Mouse (Mus musculus): ENCODE data around the gene Gm49510. TPM values are rescaled to one million over a fixed set of nuclear protein-coding genes. Genes with fewer than 3 reads are reported as not detected.
"Not testable (repeated sequence)": the region's sequence is repeated elsewhere in the genome, so short reads cannot be mapped to it uniquely, and the experiment has no call there.

Gm49510 gene
- total RNA-seq, 4 experiments from 2014 or later: 0.45 TPM; not detected in 3

- not testable (repeated sequence) for DNase-seq
These were observed 20.5 kb upstream of the Gm49510 start for GRCm38 (mm10) chr15:78878792-78879516.

- DNase-seq: no peak
These were observed 19.0 kb upstream of the Gm49510 start for GRCm38 (mm10) chr15:78880432-78880831.

GRCm38 (mm10) chr15:78881828-78882227 lies 17.6 kb upstream of the Gm49510 start:
- no peak for DNase-seq

GRCm38 (mm10) chr15:78889401-78889853 lies 10.0 kb upstream of the Gm49510 start:
- DNase-seq: no peak

DNA sequence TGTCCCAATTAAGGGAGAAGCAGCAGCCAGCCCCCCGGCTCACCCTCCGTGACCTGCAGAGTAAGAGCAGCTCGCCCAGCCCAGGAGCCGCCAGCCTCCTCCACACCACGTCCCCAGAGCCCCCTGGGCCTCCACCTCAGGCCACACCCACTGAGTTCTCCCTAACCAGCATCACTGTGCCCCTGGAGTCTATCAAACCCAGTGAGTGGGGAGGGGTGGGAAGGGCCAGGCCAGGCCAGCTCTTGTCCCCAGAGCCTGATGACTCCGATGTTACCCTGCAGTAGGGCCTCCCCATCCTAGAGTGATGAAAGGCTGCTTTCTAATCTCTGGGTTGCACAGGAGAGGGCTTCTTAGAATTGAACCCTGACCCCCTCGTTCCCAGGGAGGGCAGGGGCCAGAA lies 7.0 kb upstream of the Gm49510 start:
- no peak for DNase-seq

- DNase-seq: no peak
These were observed 4.7 kb upstream of the Gm49510 start for GRCm38 (mm10) chr15:78894726-78895125.

- no peak for DNase-seq
These were observed 3.7 kb upstream of the Gm49510 start for GRCm38 (mm10) chr15:78895741-78896140.

DNA sequence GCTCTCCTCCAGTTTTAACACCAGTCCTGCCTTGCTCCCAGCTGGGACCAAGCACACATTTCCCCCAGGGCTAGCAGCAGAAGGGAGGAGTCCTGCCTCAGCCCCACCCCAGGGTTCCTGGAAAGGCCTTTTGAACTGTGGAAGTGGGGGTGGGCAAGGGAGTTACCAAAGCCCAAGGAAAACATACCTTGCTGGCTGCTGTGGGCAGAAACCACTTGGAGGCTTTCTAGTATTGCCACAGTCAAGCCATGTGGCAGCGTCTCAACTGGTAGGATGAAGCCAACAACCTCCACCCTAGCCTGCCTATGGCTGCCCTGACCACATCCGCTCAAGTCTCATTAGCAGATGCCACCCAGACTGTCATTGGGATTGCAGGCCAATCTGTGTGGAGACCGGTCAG lies 3.3 kb upstream of the Gm49510 start:
- no peak for DNase-seq

GRCm38 (mm10) chr15:78897488-78897887 lies 2.0 kb upstream of the Gm49510 start:
- DNase-seq: no peak

- no peak for DNase-seq
These were observed 913 bp upstream of the Gm49510 start for GRCm38 (mm10) chr15:78898507-78899001.

DNA sequence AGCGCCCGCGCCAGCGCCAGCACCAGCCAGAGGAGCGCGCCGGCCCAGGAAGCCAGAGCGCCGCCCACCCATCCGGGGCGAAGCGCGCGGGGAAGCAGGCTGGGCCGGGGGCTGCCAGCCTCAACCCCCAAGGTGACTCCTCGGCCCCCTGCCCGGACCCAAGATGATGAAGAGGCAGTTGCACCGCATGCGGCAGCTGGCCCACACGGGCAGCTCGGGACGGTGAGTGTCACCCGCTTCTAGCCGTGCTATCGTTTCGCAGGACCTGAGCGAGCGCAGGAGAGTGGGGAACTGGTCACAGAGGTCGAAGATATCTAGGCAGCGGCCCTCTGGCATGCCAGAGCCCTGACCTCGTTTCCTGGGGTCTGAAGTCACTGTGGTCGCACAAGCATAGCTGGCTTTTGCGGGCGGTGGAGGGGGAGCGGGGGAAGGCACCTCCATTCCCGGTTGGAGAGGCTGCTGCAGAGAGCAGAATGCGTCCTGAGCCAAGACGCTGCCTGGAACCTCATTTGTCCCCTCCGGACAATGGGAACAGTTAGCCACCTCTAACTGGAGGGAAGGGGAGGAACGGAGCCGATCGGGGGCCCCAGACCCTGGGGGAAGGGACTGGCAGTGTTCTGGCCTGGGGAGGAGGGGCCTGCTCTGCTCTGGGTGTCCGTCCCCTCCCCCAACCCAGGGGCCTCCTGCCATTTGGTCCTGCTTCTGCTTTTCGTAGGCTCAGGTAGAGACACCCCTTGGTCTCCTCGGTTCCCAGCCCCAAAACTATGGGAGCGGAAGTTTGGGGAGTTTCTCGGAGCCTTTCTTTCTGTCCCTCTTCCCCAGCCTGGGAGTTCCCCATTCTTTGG lies 495 bp downstream of the Gm49510 start, which contains the start of gene Sh3bp1:
Gene Sh3bp1, plus strand, starts transcription at position 29 of the 845 bp plus-strand sequence.
- no peak for DNase-seq

DNA sequence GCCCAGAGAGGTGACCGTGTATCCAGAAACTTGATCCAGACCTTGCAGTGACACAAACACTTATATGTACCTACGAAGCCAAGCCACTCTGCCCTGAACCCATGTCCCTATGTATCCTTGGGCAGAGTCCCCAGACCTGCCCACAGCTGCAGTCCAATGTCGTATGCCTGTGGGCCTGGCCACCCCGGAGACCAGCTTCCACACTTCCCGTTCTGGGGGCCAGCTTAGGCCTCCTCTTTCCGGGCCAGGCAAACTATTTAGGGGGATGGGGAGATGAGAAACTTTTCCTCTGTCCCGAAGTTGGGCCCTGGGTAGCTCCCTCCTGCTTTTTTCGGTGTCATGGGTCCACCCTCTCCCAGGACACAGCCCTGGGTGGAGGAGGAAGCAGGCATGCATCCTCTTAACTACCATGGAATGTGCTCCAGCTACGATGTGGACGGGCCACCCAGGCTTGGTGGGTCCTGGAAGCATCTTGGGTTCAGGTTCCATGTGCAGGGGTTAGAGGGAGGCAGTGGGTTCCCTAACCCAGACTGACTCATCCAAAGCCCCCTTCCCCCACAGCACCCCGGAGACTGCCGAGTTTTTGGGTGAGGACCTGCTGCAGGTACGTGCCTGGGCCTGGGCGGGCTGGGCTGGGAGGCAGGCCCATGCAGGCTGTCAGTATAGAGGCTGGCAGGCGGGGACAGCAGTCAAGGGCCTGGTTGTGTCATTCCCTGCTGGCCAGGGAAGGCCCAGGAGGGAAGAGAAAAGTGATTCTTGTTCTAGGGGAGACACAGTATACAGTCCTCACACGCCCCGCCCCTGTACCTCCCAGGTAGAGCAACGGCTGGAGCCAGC lies 1.3 kb downstream of the Gm49510 start:
- no peak for DNase-seq

DNA sequence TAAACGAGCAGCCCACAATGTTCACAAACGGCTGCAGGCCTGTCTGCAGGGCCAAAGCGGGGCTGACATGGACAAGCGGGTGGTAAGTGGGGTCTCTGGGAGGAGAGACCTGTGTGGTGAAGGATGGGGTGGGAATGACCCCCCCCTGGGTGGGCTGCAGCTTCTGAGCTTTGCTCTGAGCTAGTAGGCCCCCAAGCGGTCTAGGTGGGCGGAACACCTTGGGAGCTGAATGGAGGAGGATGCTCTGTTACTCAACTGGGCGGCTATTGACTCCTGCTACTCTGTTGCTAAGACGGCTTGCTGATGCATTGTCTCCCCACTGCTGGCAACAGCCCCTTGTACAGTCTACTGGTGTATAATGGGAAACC lies 1.9 kb downstream of the Gm49510 start:
- no peak for DNase-seq

- DNase-seq: peak; percentile 58
These were observed 3.8 kb downstream of the Gm49510 start for GRCm38 (mm10) chr15:78903243-78903642.

- no peak for DNase-seq
These were observed 8.9 kb downstream of the Gm49510 start for GRCm38 (mm10) chr15:78908399-78908798.

DNA sequence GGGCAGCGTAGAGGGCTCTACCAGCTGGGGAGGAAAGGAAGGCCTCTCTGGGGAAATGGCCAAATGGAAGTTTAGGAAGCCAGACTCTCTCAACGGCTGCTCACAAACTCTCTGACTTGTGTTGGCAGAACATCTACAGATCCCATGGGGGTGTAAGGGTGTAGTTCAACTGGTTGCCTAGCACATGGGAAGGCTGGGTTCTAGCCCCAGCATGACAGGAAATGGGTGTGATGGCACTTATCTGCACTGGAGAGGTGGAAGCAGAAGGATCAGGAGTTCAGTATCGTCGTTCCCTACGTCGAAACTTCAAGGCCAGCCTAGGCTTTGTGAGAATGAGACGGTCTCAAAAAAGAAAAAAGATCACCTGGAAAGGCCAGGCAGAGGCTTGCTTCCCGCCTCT lies 9.5 kb downstream of the Gm49510 start:
- DNase-seq: no peak

DNA sequence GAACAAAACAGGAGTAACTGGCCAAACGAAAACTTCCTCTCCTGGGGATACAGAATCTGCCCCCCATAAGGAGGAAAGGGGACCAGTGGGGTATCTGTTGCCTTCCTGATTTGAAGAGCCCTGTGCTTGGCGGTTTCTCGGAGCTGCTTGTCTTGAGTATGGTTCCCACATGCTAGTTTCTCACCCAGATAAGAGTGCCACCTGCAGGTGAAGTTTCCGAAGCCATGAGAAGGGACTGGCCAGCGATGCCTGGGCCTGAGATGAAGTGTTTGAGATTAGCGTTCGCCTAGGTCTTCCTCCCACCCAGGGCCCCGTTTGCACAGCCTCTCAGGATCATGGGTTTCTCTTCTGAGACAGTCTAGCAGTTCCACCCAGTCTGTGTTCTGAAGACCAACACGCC lies 12.6 kb downstream of the Gm49510 start:
- DNase-seq: no peak

DNA sequence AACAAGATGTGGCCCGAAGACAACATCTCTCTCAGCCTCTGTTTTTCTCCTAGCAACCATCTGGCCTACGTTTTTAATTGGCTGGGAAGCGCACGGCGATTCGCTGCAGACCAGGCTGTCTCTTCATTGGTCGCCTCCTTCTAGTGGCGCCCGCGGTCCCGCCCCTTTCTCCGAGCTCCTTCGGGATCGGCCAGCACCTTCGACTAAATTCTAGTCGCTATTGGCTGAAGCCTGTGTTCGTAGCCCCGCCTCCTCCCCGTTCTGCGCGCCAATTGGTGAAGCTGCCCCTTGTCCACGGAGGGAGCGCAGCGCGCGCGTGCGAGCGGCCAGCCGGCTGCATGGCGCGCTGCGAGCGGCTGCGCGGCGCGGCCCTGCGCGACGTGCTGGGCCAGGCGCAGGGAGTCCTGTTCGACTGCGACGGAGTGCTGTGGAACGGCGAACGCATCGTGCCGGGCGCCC lies 14.2 kb downstream of the Gm49510 start, which contains the start of gene Pdxp:
Gene Pdxp, plus strand, starts transcription at position 288 of the 459 bp plus-strand sequence.
- DNase-seq: peak; percentile 91

DNA sequence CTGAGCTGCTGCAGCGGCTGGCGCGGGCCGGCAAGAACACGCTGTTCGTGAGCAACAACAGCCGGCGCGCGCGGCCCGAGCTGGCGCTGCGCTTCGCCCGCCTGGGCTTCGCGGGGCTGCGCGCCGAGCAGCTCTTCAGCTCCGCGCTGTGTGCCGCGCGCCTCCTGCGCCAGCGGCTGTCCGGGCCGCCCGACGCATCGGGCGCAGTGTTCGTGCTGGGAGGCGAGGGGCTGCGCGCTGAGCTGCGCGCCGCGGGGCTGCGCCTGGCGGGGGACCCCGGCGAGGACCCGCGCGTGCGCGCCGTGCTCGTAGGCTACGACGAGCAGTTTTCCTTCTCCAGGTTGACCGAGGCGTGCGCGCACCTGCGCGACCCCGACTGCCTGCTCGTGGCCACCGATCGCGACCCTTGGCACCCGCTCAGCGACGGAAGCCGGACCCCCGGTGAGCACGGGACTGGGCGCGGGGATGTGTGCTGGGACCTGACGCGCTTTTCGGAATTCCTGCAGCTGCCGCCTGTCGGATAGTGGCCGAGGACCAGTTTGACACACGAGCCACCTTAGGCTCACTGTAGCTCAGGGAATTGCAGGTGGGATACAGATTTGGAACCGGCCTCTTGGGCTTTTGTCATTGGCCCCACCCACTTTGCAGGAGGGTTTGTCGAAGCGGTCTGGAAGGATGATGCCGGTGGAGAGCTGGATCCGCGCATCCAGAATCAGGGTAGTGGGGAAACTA lies 14.8 kb downstream of the Gm49510 start:
- DNase-seq: no peak

DNA sequence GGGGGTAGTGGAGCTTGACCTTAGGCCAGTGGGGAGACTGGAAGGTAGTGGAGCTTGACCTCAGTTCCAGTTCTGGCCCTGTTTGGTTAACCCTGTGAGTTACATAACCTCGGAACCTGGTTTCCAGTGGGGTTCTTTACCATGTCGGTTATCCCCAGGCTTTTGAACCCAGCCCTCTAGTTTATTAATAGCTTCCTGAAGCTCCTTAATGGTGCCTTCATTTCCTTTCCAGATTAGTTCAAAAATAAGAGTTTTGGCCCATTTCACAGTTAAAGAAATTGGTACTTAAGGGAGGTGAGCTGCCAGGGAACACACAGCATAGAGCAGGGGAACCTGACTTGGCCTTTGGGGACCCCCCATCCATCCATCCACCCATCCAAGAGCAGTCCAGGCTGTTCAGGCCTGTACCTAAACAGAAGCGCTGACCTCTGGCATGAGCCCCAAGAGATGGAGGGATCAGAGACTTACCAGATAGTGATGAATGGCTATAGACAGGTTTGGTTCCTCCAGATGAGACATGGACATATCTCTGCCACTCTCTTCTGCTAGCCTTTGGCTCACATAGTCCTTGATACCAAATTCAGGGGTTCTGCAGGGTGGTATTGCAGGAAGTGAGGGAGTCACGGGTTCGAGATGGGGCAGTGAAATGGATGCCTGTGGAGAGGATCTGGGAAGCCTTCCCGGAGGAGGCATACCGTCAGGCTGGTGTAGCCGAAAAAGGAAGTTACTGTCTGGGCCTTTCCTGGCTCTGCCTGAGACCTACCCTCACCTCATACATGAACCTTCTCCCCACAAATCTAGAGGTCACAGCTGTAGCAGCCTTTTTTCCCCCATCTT lies 15.6 kb downstream of the Gm49510 start:
- DNase-seq: no peak

GRCm38 (mm10) chr15:78915660-78916017 lies 16.2 kb downstream of the Gm49510 start:
- DNase-seq: peak; percentile 61

Measured in adrenal gland, adult 8-10 months (tissue).